Mouse (Mus musculus) myocyte (in vitro differentiated cells): ENCODE data around the gene Ascl2. TPM values are rescaled to one million over a fixed set of nuclear protein-coding genes. Genes with fewer than 3 reads are reported as not detected.

Source experiments
- H3K27me3 ChIP-seq: one replicate; pipeline ENCODE4 v1.6.1; 2011; ENCODE audit not compliant: control insufficient read depth, insufficient read depth, insufficient read length
- H3K36me3 ChIP-seq: one replicate; pipeline ENCODE4 v1.6.1; 2011; ENCODE audit not compliant: control insufficient read depth, insufficient read depth
- H3K4me2 ChIP-seq: one replicate; pipeline ENCODE4 v1.6.1; 2011; ENCODE audit warnings: low read depth, control low read depth
- H3K4me3 ChIP-seq: one replicate; pipeline ENCODE4 v1.5.1; 2011; ENCODE audit warnings: mild to moderate bottlenecking, control low read depth, moderate library complexity
- H3K79me2 ChIP-seq: one replicate; pipeline ENCODE4 v1.6.1; 2011; ENCODE audit not compliant: control insufficient read depth, insufficient read depth
- H3ac ChIP-seq: one replicate; pipeline ENCODE4 v1.6.1; 2011; ENCODE audit not compliant: control insufficient read depth, insufficient read length
- CEBPB ChIP-seq: IDR thresholded peaks from 2 replicates; pipeline ENCODE4 v1.6.1; 2011; ENCODE audit warnings: mild to moderate bottlenecking, moderate library complexity; ENCODE audit not compliant: poor library complexity, insufficient read depth, severe bottlenecking
- E2F4 ChIP-seq: IDR thresholded peaks from one replicate; pipeline ENCODE4 v1.6.1; 2011; ENCODE audit warnings: mild to moderate bottlenecking, control low read depth, moderate library complexity; ENCODE audit not compliant: insufficient read depth
- MAX ChIP-seq: IDR thresholded peaks from one replicate; pipeline ENCODE4 v1.6.1; 2011; ENCODE audit warnings: low read depth, mild to moderate bottlenecking, control low read depth
- MYOD1 ChIP-seq, 3 experiments: IDR thresholded peaks; one replicate each; pipeline ENCODE4 v1.6.1; 2011; ENCODE audit warnings: control low read depth in 2 of 3, low read depth in 2 of 3, mild to moderate bottlenecking in 2 of 3, moderate library complexity in 1 of 3; ENCODE audit not compliant: insufficient read length in 2 of 3, control insufficient read depth in 1 of 3
- MYOG ChIP-seq, 3 experiments: IDR thresholded peaks; one replicate each; pipeline ENCODE4 v1.6.1; 2011; ENCODE audit warnings: control low read depth in 2 of 3, low read depth in 2 of 3, mild to moderate bottlenecking in 2 of 3; ENCODE audit not compliant: insufficient read length in 2 of 3, control insufficient read depth in 1 of 3, insufficient read depth in 1 of 3
- POLR2A ChIP-seq: IDR thresholded peaks from one replicate; pipeline ENCODE4 v1.6.1; 2011; ENCODE audit warnings: low read depth, mild to moderate bottlenecking, control low read depth, moderate library complexity; ENCODE audit not compliant: insufficient read length
- POLR2AphosphoS2 ChIP-seq: IDR thresholded peaks from one replicate; pipeline ENCODE4 v1.6.1; 2011; ENCODE audit warnings: low read depth, control low read depth; ENCODE audit not compliant: insufficient read length
- REST ChIP-seq: IDR thresholded peaks from one replicate; pipeline ENCODE4 v1.6.1; 2011; ENCODE audit warnings: mild to moderate bottlenecking, control low read depth, moderate library complexity; ENCODE audit not compliant: insufficient read depth, insufficient read length
- SRF ChIP-seq: IDR thresholded peaks from one replicate; pipeline ENCODE4 v1.6.1; 2011; ENCODE audit warnings: low read depth; ENCODE audit not compliant: control insufficient read depth, insufficient read length
- TCF12 ChIP-seq: IDR thresholded peaks from one replicate; pipeline ENCODE4 v1.6.1; 2011; ENCODE audit warnings: mild to moderate bottlenecking, control low read depth; ENCODE audit not compliant: poor library complexity, insufficient read depth, severe bottlenecking
- TCF3 ChIP-seq: IDR thresholded peaks from one replicate; pipeline ENCODE4 v1.6.1; 2011; ENCODE audit warnings: low read depth, control low read depth; ENCODE audit not compliant: insufficient read length
- USF1 ChIP-seq: IDR thresholded peaks from one replicate; pipeline ENCODE4 v1.6.1; 2011; ENCODE audit warnings: low read depth, mild to moderate bottlenecking, control low read depth, moderate library complexity
- polyA plus RNA-seq: library from polyadenylated mRNA; unstranded; fragments of >200 nt; fragmentation: generic; extraction: Trizol; gene quantifications from one replicate; pipeline ENCODE4 v1.2.1, GENCODE M21; 2012; ENCODE audit warnings: missing spikeins

The Ascl2 gene
- polyA plus RNA-seq, 1 experiment: not detected

DNA sequence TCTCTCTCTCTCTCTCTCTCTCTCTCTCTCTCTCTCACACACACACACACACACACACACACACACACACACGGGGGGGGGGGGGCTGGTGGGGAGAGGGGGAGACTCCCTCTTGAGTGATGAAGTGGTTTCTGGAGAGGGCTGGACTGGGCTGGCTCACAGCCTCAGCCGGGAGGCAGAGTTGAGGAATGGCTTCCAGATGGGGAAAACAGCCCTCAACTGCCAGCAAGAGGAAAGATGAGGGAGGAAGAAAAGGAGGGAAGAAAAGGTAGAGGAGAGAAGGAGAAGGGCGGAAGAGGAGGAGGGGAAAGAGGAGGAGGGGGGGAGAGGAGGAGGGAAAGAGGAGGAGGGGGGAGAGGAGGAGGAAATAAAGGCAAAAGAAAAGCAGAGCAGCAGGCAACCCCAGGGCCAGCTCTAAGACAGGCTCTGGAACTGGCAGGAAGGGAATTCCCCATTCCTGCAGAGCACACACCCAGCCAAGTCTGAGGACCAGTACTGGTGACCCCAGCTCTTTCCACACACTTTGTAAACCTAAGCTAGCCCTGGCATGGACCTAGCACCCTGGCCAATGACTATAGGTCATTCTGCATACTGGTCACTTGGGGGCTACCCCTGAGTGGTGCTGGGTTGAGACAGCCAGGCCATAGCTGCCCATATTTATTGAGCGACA lies 40.1 kb upstream of the Ascl2 start:
- TF ChIP-seq CEBPB (no peak), USF1 (no peak), TCF3 (no peak)
- H3K27me3 ChIP-seq: no peaks in the 10 kb centered on the region
- no peak overlapping the region for H3ac ChIP-seq
- H3K79me2 ChIP-seq: no peaks in the 10 kb centered on the region
- no peak overlapping the region for H3K4me3 ChIP-seq
- peak overlapping the region; percentile 81 for H3K4me2 ChIP-seq
- no peaks in the 10 kb centered on the region for H3K36me3 ChIP-seq

DNA sequence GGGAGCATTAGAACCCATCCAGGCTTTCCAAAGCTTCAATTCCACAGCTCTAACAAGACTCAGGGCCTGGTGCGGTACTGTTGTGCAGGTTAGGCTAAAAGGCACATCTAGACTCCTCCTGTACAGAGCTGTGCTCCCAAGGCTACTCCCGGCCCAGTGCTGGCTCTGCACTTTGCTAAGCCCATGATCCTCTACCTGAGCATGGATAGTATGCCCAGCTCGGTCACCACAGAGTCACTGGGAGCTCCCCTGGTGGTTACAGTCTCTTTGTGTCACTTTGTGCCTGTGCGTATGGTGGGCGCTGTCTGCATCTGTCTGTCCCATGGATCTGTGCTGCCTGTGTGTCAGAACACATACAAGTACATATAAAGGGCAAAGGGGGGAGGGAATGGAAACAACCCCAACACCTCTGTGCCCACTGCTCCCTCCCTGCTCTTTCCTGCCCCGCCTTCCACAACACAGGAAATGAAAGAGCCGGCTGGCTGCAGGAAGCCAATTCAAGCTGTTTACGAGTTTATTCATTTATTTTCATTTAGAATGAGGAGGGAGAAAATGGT lies 39.4 kb upstream of the Ascl2 start:
- Histone ChIP-seq H3K36me3 (no peaks in the 10 kb centered on the region), H3K4me2 (peak overlapping the region; percentile 81), H3K4me3 (no peak overlapping the region), H3K79me2 (no peaks in the 10 kb centered on the region), H3K27me3 (no peaks in the 10 kb centered on the region), H3ac (no peak overlapping the region)
- no peak for TF ChIP-seq CEBPB
- TF ChIP-seq MYOD1 (IDR thresholded peaks at IDR 0.05; ENCODE audit: control insufficient read depth in 1 of 3, insufficient read length in 2 of 3, low read depth in 2 of 3): no peak

DNA sequence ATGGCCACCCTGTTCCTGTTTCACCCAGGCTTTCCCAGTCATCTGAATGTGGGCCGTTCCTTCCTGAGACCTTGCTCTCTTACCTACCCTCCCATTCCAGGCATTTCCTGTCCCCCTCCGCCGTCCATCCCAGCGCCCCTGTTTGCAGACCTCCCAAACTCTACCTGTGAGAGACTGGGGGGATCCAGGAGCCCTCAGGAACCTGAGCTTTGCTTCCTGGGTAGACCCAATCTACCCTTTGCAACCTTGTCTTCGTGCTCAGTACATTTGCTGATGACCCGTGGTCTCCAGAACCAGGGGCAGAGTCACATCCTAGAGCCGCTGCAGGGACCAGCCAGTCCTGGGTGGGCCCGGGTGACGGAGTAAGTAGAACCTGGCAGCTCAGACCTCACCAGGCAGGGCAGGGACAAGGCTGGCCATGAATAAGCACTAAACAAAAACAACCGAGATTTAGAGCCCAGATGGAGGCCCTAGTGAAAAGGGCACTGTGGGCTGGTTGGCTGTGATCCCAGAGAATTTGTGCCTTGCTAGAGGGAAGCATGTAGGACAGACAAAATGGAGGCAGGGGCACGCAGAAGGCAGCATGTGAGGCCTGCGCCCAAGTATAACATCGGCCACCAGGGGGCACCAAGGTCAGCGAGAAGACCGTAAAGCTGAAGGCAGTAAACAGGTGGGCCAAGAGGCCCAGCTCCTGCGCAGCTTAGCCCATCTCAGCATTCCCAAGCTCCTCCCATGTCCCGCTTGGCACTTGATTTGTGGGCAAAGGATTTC lies 38.7 kb upstream of the Ascl2 start:
- TF ChIP-seq SRF (no peak), MYOG (IDR thresholded peaks at IDR 0.05; ENCODE audit: control insufficient read depth in 1 of 3, insufficient read depth in 1 of 3, insufficient read length in 2 of 3, low read depth in 2 of 3) (peak; percentile 57 to 89 (median 57)), MYOD1 (IDR thresholded peaks at IDR 0.05; ENCODE audit: control insufficient read depth in 1 of 3, insufficient read length in 2 of 3, low read depth in 2 of 3) (peak; percentile 88 to 99 (median 96))
- Histone ChIP-seq H3K79me2 (no peaks in the 10 kb centered on the region), H3K4me3 (peak overlapping the region; percentile 27), H3K36me3 (no peaks in the 10 kb centered on the region), H3ac (no peak overlapping the region), H3K27me3 (no peaks in the 10 kb centered on the region), H3K4me2 (peak overlapping the region; percentile 81)

DNA sequence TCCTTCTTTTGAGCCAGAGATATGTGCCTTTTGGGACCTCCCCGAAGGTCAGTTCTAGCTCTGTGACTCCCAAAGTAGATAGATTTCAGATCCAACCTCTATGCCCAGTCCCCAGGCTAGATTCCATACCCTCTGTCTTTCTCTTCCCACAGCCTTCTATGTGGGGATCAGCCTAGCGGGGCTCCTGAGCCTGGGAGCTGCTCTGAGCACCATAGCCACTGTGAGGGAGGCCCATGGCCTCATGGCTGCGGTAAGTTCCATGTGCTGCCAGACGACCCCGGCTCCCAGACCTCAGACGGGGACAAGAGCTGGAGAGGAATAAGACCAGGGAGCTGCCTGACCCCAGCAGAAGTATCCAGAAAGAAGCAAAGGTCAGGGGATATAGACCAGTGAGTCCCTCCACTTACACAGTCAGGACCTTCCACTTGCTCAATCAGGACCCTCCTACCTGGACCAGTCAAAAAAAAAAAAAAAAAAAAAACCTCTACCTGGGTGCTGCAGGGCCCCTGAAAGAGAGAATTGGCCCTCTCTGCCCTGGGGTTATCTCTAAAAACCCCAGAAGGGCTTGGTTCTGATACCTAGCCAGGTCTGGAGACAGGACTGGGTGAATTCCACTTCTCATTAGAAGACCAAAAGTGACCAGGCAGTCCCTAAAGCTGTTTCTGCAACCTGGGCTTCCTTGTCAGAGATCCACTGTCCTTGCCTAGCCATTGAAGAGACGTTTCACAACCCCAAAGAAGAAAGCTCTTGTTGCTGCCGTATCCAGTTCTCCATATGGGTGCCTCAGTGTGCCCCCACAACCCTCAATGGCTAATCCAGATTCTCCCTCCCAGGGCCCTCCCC lies 37.9 kb upstream of the Ascl2 start:
- Histone ChIP-seq H3K27me3 (no peaks in the 10 kb centered on the region), H3K79me2 (no peaks in the 10 kb centered on the region), H3K36me3 (no peaks in the 10 kb centered on the region), H3ac (no peak overlapping the region), H3K4me2 (peak overlapping the region; percentile 81), H3K4me3 (peak overlapping the region; percentile 27)
- no peak for TF ChIP-seq MYOG (IDR thresholded peaks at IDR 0.05; ENCODE audit: control insufficient read depth in 1 of 3, insufficient read depth in 1 of 3, insufficient read length in 2 of 3, low read depth in 2 of 3)

DNA sequence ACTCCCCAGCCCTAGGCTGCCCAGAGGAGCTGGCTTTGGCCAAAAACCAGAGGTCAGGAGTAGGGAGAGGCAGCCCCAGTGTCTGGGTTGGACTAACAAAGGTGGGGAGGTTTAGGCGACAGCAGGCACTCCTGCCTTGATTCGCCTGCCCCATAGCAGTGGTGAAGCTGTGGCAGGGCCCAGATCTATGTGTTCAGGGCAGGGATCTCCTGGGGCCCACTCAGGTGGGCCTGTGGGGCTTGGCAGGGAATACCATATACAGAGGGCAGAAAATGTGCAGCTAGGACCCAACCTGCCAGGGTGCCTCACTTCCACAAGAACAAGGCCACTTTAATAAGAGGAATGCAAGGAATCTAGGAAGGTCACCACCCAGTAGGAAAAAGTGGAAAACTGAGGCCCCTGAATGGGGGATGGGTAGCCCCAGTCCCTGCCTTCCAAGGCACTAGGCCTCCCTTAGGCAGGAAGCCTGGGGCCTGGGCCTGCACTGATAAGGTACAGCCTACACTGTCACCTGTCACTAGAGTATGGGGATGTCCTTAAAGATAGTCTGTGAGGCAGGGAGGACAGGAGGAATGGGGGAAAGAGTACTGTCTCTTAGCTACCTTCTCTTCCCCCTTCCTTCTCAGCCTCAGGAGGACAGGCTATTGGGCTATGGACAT lies 37.2 kb upstream of the Ascl2 start:
- H3ac ChIP-seq: no peak overlapping the region
- no peaks in the 10 kb centered on the region for H3K27me3 ChIP-seq
- no peaks in the 10 kb centered on the region for H3K36me3 ChIP-seq
- peak overlapping the region; percentile 81 for H3K4me2 ChIP-seq
- no peak for TF ChIP-seq MYOG (IDR thresholded peaks at IDR 0.05; ENCODE audit: control insufficient read depth in 1 of 3, insufficient read depth in 1 of 3, insufficient read length in 2 of 3, low read depth in 2 of 3)
- no peak for TF ChIP-seq TCF3
- no peak for TF ChIP-seq POLR2A
- TF ChIP-seq MAX: no peak
- no peak for TF ChIP-seq REST
- no peak for TF ChIP-seq SRF
- no peak for TF ChIP-seq E2F4
- TF ChIP-seq TCF12: no peak
- no peak for TF ChIP-seq POLR2AphosphoS2
- no peak for TF ChIP-seq CEBPB
- no peak for TF ChIP-seq USF1
- no peak for TF ChIP-seq MYOD1 (IDR thresholded peaks at IDR 0.05; ENCODE audit: control insufficient read depth in 1 of 3, insufficient read length in 2 of 3, low read depth in 2 of 3)
- H3K4me3 ChIP-seq: peak overlapping the region; percentile 27
- no peaks in the 10 kb centered on the region for H3K79me2 ChIP-seq
